Mouse (Mus musculus) heart, embryonic 12.5 days (tissue): ENCODE measurements around the gene Ephx4. TPM values are rescaled to one million over a fixed set of nuclear protein-coding genes. Genes with fewer than 3 reads are reported as not detected.

Experiments
- ATAC-seq: fragments of 200-750 bp; cut with Nextera tagmentation; 2 replicates; pipeline ENCODE4 v1.8.0; 2017; ENCODE audit warnings: moderate TSS enrichment, moderate library complexity; ENCODE audit not compliant: insufficient number of reproducible peaks, low FRiP score
- H3K27ac ChIP-seq: fragments of 300-500 bp; sonication (generic); 2 replicates; pipeline ENCODE4 v1.5.1; 2016; ENCODE audit warnings: mild to moderate bottlenecking, moderate library complexity; ENCODE audit not compliant: poor library complexity, severe bottlenecking
- H3K27me3 ChIP-seq: fragments of 300-500 bp; sonication (generic); replicated peaks from 2 replicates; pipeline ENCODE4 v1.6.1; 2016; ENCODE audit warnings: mild to moderate bottlenecking, moderate library complexity
- H3K36me3 ChIP-seq: fragments of 300-500 bp; sonication (generic); 2 replicates; pipeline ENCODE4 v1.6.1; 2016; ENCODE audit warnings: mild to moderate bottlenecking, moderate library complexity
- H3K4me1 ChIP-seq: fragments of 300-500 bp; sonication (generic); replicated peaks from 2 replicates; pipeline ENCODE4 v1.6.1; 2016; ENCODE audit warnings: mild to moderate bottlenecking
- H3K4me2 ChIP-seq: fragments of 300-500 bp; sonication (generic); 2 replicates; pipeline ENCODE4 v1.6.1; 2016; ENCODE audit warnings: mild to moderate bottlenecking, moderate library complexity
- H3K4me3 ChIP-seq: fragments of 300-500 bp; sonication (generic); 2 replicates; pipeline ENCODE4 v1.5.1; 2016; ENCODE audit warnings: mild to moderate bottlenecking
- H3K9ac ChIP-seq: fragments of 300-500 bp; sonication (generic); 2 replicates; pipeline ENCODE4 v1.6.1; 2016; ENCODE audit warnings: mild to moderate bottlenecking, moderate library complexity
- H3K9me3 ChIP-seq: fragments of 300-500 bp; sonication (generic); replicated peaks from 2 replicates; pipeline ENCODE4 v1.6.1; 2016; ENCODE audit warnings: mild to moderate bottlenecking, moderate library complexity
- WGBS: fragments of 180-500 bp; shearing (Covaris S2); methylation state at CpG from one replicate; pipeline ENCODE4 v1.1.7; 2016; 5-methylcytosine and 5-hydroxymethylcytosine counted together
- polyA plus RNA-seq: library from polyadenylated mRNA; unstranded; fragments of >200 nt; fragmentation: Nextera tagmentation; extraction: Ambion mirVana; gene quantifications from 2 replicates; pipeline ENCODE4 v1.2.1, GENCODE M21; 2016

Gene Ephx4
- polyA plus RNA-seq, 1 experiment from 2014 or later: 0.88 TPM

DNA sequence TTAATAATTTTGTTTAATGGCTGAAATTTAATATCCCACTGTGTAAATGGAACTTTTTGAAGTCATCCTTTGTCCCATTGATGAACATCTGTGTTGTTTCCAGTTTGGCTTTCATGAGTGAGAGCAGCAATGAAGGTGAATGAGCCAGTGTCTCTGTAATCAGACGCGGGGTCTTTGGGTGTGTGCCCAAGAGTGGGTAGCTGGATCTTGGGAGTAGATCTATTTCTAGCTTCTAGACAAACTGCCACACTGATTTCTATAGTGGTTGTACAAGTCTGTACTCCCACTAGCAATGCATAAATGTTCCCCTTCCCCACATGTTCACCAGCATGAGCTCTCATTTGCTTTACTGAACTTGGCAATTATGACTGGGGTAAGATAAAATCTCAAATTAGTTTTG, 13.2 kb upstream of the Ephx4 start:
- Histone ChIP-seq H3K9me3 (no peaks in the 10 kb centered on the region), H3K4me1 (no peaks in the 10 kb centered on the region), H3K4me2 (no peak overlapping the region), H3K27ac (no peak overlapping the region), H3K4me3 (no peak overlapping the region), H3K36me3 (no peaks in the 10 kb centered on the region), H3K9ac (no peak overlapping the region), H3K27me3 (no peaks in the 10 kb centered on the region)
- ATAC-seq: no peak
- WGBS: 87% methylated on average over 2 of the region's 2 CpGs

- H3K9ac ChIP-seq: no peak overlapping the region
- 40% methylated on average over 2 of the region's 2 CpGs for WGBS
- no peak for ATAC-seq
- no peak overlapping the region for H3K4me2 ChIP-seq
- no peaks in the 10 kb centered on the region for H3K27me3 ChIP-seq
- no peak overlapping the region for H3K27ac ChIP-seq
- H3K4me3 ChIP-seq: no peak overlapping the region
- no peaks in the 10 kb centered on the region for H3K36me3 ChIP-seq
- 0 out of 2 replicates have a peak, but pooled peaks cover 4% of the 10 kb centered on the region for H3K9me3 ChIP-seq
- H3K4me1 ChIP-seq: no peaks in the 10 kb centered on the region
Observed at GRCm38 (mm10) chr5:107394437-107394836, 8.1 kb upstream of the Ephx4 start.

GRCm38 (mm10) chr5:107403011-107403946, 743 bp downstream of the Ephx4 start:
- H3K27me3 ChIP-seq: peaks cover 28% of the 10 kb centered on the region
- H3K4me3 ChIP-seq: peak overlapping the region; percentile 82
- 0 out of 2 replicates have a peak, but pooled peaks cover 4% of the 10 kb centered on the region for H3K9me3 ChIP-seq
- H3K36me3 ChIP-seq: no peaks in the 10 kb centered on the region
- peak overlapping the region; percentile 73 for H3K9ac ChIP-seq
- ATAC-seq: peak; percentile 64
- H3K4me1 ChIP-seq: peaks cover 8% of the 10 kb centered on the region
- WGBS: 1% methylated on average over 79 of the region's 80 CpGs
- peak overlapping the region; percentile 100 for H3K4me2 ChIP-seq
- no peak overlapping the region for H3K27ac ChIP-seq

DNA sequence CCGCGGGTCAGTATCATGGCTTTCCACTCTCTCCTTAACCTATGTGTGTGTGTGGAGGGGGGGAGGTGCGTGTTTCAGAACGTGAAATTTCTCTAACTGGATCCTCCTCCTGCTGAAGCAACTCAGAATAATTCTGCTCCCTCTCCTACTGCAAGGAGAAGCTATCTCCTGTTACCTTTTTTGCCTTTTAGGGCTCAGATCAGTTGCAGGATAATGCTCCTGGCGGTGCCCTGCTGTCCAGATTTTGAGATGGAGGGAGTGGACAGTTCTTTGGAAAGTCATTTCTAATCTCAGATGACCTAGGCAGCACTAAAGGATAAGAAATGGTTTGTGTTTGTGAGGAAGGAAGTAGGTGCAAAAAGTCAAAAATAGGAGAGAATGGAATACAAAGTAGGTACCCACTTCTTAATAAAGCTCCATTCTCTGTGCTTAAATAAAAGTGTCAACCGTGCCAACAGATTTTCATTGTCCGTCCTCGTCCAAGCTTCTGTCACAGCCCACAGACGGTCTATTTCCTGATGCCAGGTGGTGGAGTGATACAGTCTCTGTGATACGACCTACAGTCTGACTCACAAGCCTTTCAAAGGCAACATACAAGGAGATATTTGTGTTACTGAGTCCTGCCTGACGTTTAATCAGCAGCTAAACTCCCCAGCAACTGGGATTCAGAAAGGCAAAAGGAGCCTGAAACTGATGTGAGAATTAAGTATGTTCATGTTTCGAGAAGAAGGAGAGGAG, 1.6 kb downstream of the Ephx4 start:
- WGBS: 25% methylated on average over 12 of the region's 12 CpGs
- H3K9me3 ChIP-seq: no peaks in the 10 kb centered on the region
- H3K27ac ChIP-seq: no peak overlapping the region

DNA sequence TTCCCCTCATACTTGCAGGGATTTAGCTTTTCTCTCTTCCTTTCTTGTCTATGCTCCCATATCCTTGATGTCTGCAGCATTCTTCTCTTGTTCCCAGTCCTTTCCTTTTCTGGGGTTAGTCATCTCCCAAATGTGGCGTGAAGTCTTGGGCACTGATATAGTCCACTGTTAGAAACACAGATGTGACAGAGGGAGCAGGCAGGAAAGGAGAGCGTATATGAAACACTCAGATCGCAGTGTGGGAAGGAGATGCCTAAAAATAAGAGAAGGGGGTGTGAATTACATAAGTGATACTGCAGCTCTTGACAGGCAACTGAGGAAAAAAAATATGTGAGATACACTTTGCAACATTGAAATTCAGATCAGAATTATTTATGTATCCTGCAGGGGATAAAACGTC, 2.8 kb downstream of the Ephx4 start:
- ATAC-seq: no peak
- Histone ChIP-seq H3K4me3 (no peak overlapping the region), H3K9ac (no peak overlapping the region), H3K27ac (no peak overlapping the region), H3K9me3 (no peaks in the 10 kb centered on the region), H3K4me1 (peaks cover 8% of the 10 kb centered on the region), H3K27me3 (peaks cover 28% of the 10 kb centered on the region), H3K36me3 (no peaks in the 10 kb centered on the region), H3K4me2 (no peak overlapping the region)
- 68% methylated on average over 4 of the region's 4 CpGs for WGBS

More for the DNA sequence above, 1.6 kb downstream of the Ephx4 start:
- Histone ChIP-seq H3K4me1 (peaks cover 8% of the 10 kb centered on the region), H3K27me3 (peaks cover 28% of the 10 kb centered on the region), H3K4me3 (peak overlapping the region; percentile 82), H3K36me3 (no peaks in the 10 kb centered on the region), H3K9ac (peak overlapping the region; percentile 73), H3K4me2 (peak overlapping the region; percentile 100)
- no peak for ATAC-seq

- Histone ChIP-seq H3K27ac (no peak overlapping the region), H3K9ac (no peak overlapping the region), H3K4me1 (no peaks in the 10 kb centered on the region), H3K36me3 (no peaks in the 10 kb centered on the region), H3K9me3 (no peaks in the 10 kb centered on the region), H3K4me2 (no peak overlapping the region), H3K27me3 (peaks cover 1% of the 10 kb centered on the region; the same call in 1 of the 2 replicates), H3K4me3 (no peak overlapping the region)
- WGBS: 77% methylated on average over 1 of the region's 1 CpGs
- no peak for ATAC-seq
Observed at GRCm38 (mm10) chr5:107410305-107410704, 7.8 kb downstream of the Ephx4 start.

DNA sequence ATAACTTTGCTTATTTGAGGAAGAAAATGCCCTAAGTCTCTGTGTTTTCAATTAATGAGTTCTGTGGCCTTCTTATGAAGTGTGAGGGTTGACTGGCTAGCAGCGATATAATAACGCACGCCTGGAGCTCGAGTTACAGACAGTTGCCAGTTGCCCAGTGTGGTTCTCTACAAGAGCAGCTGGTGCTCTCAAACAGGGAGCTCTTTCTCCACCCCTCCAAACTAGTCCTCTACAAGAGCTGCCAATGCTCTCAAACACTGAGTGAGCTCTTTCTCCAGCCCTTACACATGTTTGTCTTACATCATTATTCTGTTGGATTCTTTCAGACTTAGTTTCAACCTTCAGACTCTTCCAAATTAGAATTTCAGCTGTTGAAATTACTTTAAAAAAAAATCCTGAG, 8.8 kb downstream of the Ephx4 start:
- Histone ChIP-seq H3K9ac (no peak overlapping the region), H3K9me3 (no peaks in the 10 kb centered on the region), H3K4me1 (no peaks in the 10 kb centered on the region), H3K27me3 (no peaks in the 10 kb centered on the region), H3K4me3 (no peak overlapping the region), H3K4me2 (no peak overlapping the region), H3K27ac (no peak overlapping the region), H3K36me3 (no peaks in the 10 kb centered on the region)
- WGBS: 68% methylated on average over 4 of the region's 4 CpGs
- no peak for ATAC-seq

DNA sequence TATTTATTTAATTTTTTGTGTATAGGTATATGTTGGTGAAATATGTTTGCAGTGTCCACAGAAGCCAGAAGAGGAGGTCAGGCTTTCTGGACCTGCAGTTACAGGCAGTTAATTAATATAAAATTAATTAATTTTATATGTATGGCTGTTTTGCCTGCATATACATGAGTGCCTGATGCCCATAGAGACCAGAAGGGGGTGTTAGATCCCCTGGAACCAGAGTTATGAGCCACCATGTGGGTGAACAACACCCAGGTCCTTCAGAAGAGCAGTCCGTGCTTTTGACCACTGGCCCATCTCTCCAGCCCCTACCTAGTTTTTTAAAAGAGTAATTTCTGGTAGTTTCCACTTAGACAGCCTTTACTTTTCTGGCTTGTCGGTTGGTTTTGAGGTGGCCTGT, 9.7 kb downstream of the Ephx4 start:
- Histone ChIP-seq H3K9ac (no peak overlapping the region), H3K4me1 (no peaks in the 10 kb centered on the region), H3K27me3 (no peaks in the 10 kb centered on the region), H3K9me3 (no peaks in the 10 kb centered on the region), H3K4me2 (no peak overlapping the region), H3K36me3 (no peaks in the 10 kb centered on the region), H3K27ac (no peak overlapping the region), H3K4me3 (no peak overlapping the region)
- no peak for ATAC-seq
- 67% methylated on average over 2 of the region's 2 CpGs for WGBS

DNA sequence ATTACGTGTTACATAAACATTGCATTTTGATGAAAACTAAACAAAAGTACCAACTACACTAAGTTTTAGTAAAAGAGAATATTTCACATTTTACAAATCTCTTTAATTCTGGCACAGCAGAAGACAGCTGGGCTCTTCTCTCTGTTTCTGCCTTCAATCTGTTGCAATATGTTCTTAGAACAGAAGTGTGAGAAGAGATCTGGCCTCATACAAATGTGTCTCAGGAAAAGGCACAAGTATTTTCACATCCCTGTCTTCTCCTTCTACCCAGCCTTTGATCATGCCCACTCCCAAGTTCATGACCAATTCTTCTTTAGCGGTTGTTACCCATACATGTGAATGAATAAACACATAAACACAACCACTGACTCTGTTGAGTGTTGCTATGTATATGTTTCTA, 12.6 kb downstream of the Ephx4 start:
- Histone ChIP-seq H3K9me3 (no peaks in the 10 kb centered on the region), H3K27me3 (no peaks in the 10 kb centered on the region), H3K4me3 (no peak overlapping the region), H3K4me1 (no peaks in the 10 kb centered on the region), H3K36me3 (no peaks in the 10 kb centered on the region), H3K4me2 (no peak overlapping the region), H3K27ac (no peak overlapping the region), H3K9ac (no peak overlapping the region)
- 70% methylated on average over 2 of the region's 2 CpGs for WGBS
- no peak for ATAC-seq

GRCm38 (mm10) chr5:107421676-107422075, 19.1 kb downstream of the Ephx4 start:
- Histone ChIP-seq H3K4me3 (no peak overlapping the region), H3K9ac (no peak overlapping the region), H3K36me3 (no peaks in the 10 kb centered on the region), H3K4me1 (no peaks in the 10 kb centered on the region), H3K4me2 (no peak overlapping the region), H3K27ac (no peak overlapping the region), H3K9me3 (no peaks in the 10 kb centered on the region), H3K27me3 (no peaks in the 10 kb centered on the region)
- WGBS: 40% methylated on average over 1 of the region's 1 CpGs
- no peak for ATAC-seq

DNA sequence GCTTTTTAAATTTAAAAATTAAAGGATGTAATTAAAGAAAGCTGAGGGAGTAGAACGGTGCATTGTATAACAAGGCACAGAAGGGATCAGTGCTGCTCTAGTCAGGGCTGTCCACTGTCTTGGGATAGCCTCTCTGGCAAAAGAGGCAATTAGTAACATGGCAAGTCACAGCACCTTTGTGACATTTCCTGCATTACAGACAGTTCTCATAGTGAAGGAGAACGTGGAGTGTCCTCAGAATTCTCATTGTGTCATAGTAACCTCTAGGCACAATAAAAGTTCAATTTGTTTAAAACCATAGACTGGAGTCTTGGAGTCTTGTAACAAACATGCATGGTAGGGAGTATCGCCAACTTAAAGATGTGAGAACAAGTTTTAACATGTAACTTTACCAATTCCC, 28.7 kb downstream of the Ephx4 start, which contains the start of gene Lpcat2b:
Gene Lpcat2b, plus strand, starts transcription at position 301 of the 400 bp plus-strand sequence.
- H3K27ac ChIP-seq: no peak within 1 kb of the TSS
- H3K4me3 ChIP-seq: no peak within 1 kb of the TSS
- no peaks in the 10 kb centered on the region for H3K4me1 ChIP-seq
- peaks cover 12% of the 10 kb centered on the region; the same call in 1 of the 2 replicates for H3K27me3 ChIP-seq
- no peaks in the 10 kb centered on the region for H3K9me3 ChIP-seq
- WGBS: 66% methylated on average over 3 of the region's 3 CpGs
- H3K4me2 ChIP-seq: no peak within 1 kb of the TSS
- no peak within 1 kb of the TSS for H3K9ac ChIP-seq
- no peaks in the 10 kb centered on the region for H3K36me3 ChIP-seq
- no peak for ATAC-seq
